Mouse (Mus musculus) myocyte (in vitro differentiated cells): Measurements from ENCODE around the gene Pofut1. TPM values are rescaled to one million over a fixed set of nuclear protein-coding genes. Genes with fewer than 3 reads are reported as not detected.

Experiments used
- H3K27me3 ChIP-seq: one replicate; pipeline ENCODE4 v1.6.1; 2011; ENCODE audit not compliant: control insufficient read depth, insufficient read depth, insufficient read length
- H3K36me3 ChIP-seq: one replicate; pipeline ENCODE4 v1.6.1; 2011; ENCODE audit not compliant: control insufficient read depth, insufficient read depth
- H3K4me2 ChIP-seq: one replicate; pipeline ENCODE4 v1.6.1; 2011; ENCODE audit warnings: low read depth, control low read depth
- H3K4me3 ChIP-seq: one replicate; pipeline ENCODE4 v1.5.1; 2011; ENCODE audit warnings: mild to moderate bottlenecking, control low read depth, moderate library complexity
- H3K79me2 ChIP-seq: one replicate; pipeline ENCODE4 v1.6.1; 2011; ENCODE audit not compliant: control insufficient read depth, insufficient read depth
- H3ac ChIP-seq: one replicate; pipeline ENCODE4 v1.6.1; 2011; ENCODE audit not compliant: control insufficient read depth, insufficient read length
- CEBPB ChIP-seq: IDR thresholded peaks from 2 replicates; pipeline ENCODE4 v1.6.1; 2011; ENCODE audit warnings: mild to moderate bottlenecking, moderate library complexity; ENCODE audit not compliant: poor library complexity, insufficient read depth, severe bottlenecking
- E2F4 ChIP-seq: IDR thresholded peaks from one replicate; pipeline ENCODE4 v1.6.1; 2011; ENCODE audit warnings: mild to moderate bottlenecking, control low read depth, moderate library complexity; ENCODE audit not compliant: insufficient read depth
- MAX ChIP-seq: IDR thresholded peaks from one replicate; pipeline ENCODE4 v1.6.1; 2011; ENCODE audit warnings: low read depth, mild to moderate bottlenecking, control low read depth
- MYOD1 ChIP-seq, 3 experiments: IDR thresholded peaks; one replicate each; pipeline ENCODE4 v1.6.1; 2011; ENCODE audit warnings: control low read depth in 2 of 3, low read depth in 2 of 3, mild to moderate bottlenecking in 2 of 3, moderate library complexity in 1 of 3; ENCODE audit not compliant: insufficient read length in 2 of 3, control insufficient read depth in 1 of 3
- MYOG ChIP-seq, 3 experiments: IDR thresholded peaks; one replicate each; pipeline ENCODE4 v1.6.1; 2011; ENCODE audit warnings: control low read depth in 2 of 3, low read depth in 2 of 3, mild to moderate bottlenecking in 2 of 3; ENCODE audit not compliant: insufficient read length in 2 of 3, control insufficient read depth in 1 of 3, insufficient read depth in 1 of 3
- POLR2A ChIP-seq: IDR thresholded peaks from one replicate; pipeline ENCODE4 v1.6.1; 2011; ENCODE audit warnings: low read depth, mild to moderate bottlenecking, control low read depth, moderate library complexity; ENCODE audit not compliant: insufficient read length
- POLR2AphosphoS2 ChIP-seq: IDR thresholded peaks from one replicate; pipeline ENCODE4 v1.6.1; 2011; ENCODE audit warnings: low read depth, control low read depth; ENCODE audit not compliant: insufficient read length
- REST ChIP-seq: IDR thresholded peaks from one replicate; pipeline ENCODE4 v1.6.1; 2011; ENCODE audit warnings: mild to moderate bottlenecking, control low read depth, moderate library complexity; ENCODE audit not compliant: insufficient read depth, insufficient read length
- SRF ChIP-seq: IDR thresholded peaks from one replicate; pipeline ENCODE4 v1.6.1; 2011; ENCODE audit warnings: low read depth; ENCODE audit not compliant: control insufficient read depth, insufficient read length
- TCF12 ChIP-seq: IDR thresholded peaks from one replicate; pipeline ENCODE4 v1.6.1; 2011; ENCODE audit warnings: mild to moderate bottlenecking, control low read depth; ENCODE audit not compliant: poor library complexity, insufficient read depth, severe bottlenecking
- TCF3 ChIP-seq: IDR thresholded peaks from one replicate; pipeline ENCODE4 v1.6.1; 2011; ENCODE audit warnings: low read depth, control low read depth; ENCODE audit not compliant: insufficient read length
- USF1 ChIP-seq: IDR thresholded peaks from one replicate; pipeline ENCODE4 v1.6.1; 2011; ENCODE audit warnings: low read depth, mild to moderate bottlenecking, control low read depth, moderate library complexity
- polyA plus RNA-seq: library from polyadenylated mRNA; unstranded; fragments of >200 nt; fragmentation: generic; extraction: Trizol; gene quantifications from one replicate; pipeline ENCODE4 v1.2.1, GENCODE M21; 2012; ENCODE audit warnings: missing spikeins

The Pofut1 gene
- polyA plus RNA-seq, 1 experiment, result 12.2 TPM

DNA sequence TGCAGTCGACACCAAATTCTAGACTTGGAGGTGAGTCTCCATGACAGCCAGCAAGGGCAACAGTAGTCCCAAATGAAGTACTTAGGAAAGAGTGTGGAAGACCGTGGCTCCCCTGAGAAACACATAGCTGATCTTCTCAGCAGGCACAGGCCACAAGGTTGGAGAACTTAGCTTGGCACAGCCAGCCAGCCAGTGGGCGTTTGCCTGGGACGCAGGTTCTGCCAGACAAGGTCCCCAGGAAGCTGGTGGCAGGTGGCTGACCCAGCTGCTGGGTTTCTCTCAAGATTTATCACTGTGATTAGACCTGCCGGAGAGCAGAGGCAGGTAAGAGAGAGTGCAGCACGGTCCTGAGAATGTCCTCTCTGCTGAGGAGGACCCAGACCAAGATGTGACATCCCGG is 67.3 kb downstream of the Pofut1 start:
- no peaks in the 10 kb centered on the region for H3K27me3 ChIP-seq
- TF ChIP-seq CEBPB (no peak), REST (no peak), TCF3 (no peak), USF1 (no peak), MAX (no peak), POLR2A (no peak)
- H3K4me3 ChIP-seq, result no peak overlapping the region
- peaks cover 5% of the 10 kb centered on the region for H3K79me2 ChIP-seq
- no peaks in the 10 kb centered on the region for H3K36me3 ChIP-seq
- H3ac ChIP-seq, result no peak overlapping the region
- H3K4me2 ChIP-seq, result no peak overlapping the region

GRCm38 (mm10) chr2:153309106-153309505 is 67.8 kb downstream of the Pofut1 start:
- Histone ChIP-seq H3K27me3 (no peaks in the 10 kb centered on the region), H3ac (no peak overlapping the region), H3K79me2 (peaks cover 5% of the 10 kb centered on the region), H3K4me2 (no peak overlapping the region), H3K36me3 (no peaks in the 10 kb centered on the region), H3K4me3 (no peak overlapping the region)
- TF ChIP-seq MYOD1 (IDR thresholded peaks at IDR 0.05; ENCODE audit: control insufficient read depth in 1 of 3, insufficient read length in 2 of 3, low read depth in 2 of 3) (no peak), REST (no peak), CEBPB (no peak)

DNA sequence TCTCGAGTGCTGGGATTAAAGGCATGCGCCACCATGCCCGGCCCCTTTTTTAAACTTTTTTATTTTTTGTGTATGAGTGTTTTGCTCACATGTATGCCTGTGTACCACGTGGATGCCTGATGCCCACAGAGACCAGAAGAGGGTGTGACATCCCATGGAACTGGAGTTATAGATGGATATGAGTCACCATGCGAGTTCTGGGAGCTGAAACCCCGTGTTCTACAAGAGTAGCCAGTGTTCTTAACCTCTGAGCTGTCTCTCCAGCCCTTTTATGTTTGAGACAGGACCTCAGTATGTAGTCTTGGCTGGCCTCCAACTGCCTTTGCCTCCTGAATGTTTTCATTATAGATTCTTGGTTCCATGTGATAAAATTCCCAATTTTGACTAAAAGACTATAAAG is 68.9 kb downstream of the Pofut1 start:
- Histone ChIP-seq H3K27me3 (no peaks in the 10 kb centered on the region), H3K4me2 (no peak overlapping the region), H3K4me3 (no peak overlapping the region), H3K79me2 (peaks cover 3% of the 10 kb centered on the region), H3ac (no peak overlapping the region), H3K36me3 (no peaks in the 10 kb centered on the region)
- TF ChIP-seq TCF3 (no peak), USF1 (peak; percentile 54)

- Histone ChIP-seq H3K36me3 (peaks cover 4% of the 10 kb centered on the region), H3K4me3 (no peak overlapping the region), H3K27me3 (no peaks in the 10 kb centered on the region), H3K4me2 (no peak overlapping the region), H3K79me2 (no peaks in the 10 kb centered on the region), H3ac (no peak overlapping the region)
- no peak for TF ChIP-seq E2F4
- no peak for TF ChIP-seq POLR2AphosphoS2
- no peak for TF ChIP-seq SRF
- TF ChIP-seq TCF3, result no peak
- TF ChIP-seq REST, result no peak
- TF ChIP-seq MYOG (IDR thresholded peaks at IDR 0.05; ENCODE audit: control insufficient read depth in 1 of 3, insufficient read depth in 1 of 3, insufficient read length in 2 of 3, low read depth in 2 of 3), result no peak
- TF ChIP-seq TCF12, result no peak
- no peak for TF ChIP-seq POLR2A
- no peak for TF ChIP-seq MYOD1 (IDR thresholded peaks at IDR 0.05; ENCODE audit: control insufficient read depth in 1 of 3, insufficient read length in 2 of 3, low read depth in 2 of 3)
Observed at GRCm38 (mm10) chr2:153312884-153313283, 71.6 kb downstream of the Pofut1 start.

DNA sequence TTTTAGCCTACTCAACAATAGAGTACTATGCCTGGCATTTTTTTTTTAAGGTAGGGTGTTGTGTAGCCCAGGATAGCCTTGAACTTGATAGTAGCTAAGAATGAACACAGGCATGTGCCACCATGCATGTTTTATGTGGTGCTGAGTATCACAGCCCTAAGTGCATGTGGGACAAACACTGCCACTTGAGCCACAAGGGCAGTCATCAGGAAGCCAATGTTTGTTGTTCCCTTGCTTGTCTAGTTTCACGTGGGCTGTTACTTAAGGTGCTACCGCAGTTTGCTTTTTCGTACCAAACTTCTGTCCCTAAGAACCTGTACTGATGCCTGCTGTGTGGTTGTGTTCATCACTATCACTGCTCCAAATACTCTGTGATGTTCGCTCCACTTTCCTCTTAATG is 77.1 kb downstream of the Pofut1 start:
- H3K4me2 ChIP-seq, result no peak overlapping the region
- H3K79me2 ChIP-seq, result no peaks in the 10 kb centered on the region
- H3K4me3 ChIP-seq, result no peak overlapping the region
- TF ChIP-seq TCF3, result no peak
- TF ChIP-seq E2F4, result no peak
- TF ChIP-seq SRF, result no peak
- H3K36me3 ChIP-seq, result peaks cover 21% of the 10 kb centered on the region
- no peak overlapping the region for H3ac ChIP-seq
- no peaks in the 10 kb centered on the region for H3K27me3 ChIP-seq

DNA sequence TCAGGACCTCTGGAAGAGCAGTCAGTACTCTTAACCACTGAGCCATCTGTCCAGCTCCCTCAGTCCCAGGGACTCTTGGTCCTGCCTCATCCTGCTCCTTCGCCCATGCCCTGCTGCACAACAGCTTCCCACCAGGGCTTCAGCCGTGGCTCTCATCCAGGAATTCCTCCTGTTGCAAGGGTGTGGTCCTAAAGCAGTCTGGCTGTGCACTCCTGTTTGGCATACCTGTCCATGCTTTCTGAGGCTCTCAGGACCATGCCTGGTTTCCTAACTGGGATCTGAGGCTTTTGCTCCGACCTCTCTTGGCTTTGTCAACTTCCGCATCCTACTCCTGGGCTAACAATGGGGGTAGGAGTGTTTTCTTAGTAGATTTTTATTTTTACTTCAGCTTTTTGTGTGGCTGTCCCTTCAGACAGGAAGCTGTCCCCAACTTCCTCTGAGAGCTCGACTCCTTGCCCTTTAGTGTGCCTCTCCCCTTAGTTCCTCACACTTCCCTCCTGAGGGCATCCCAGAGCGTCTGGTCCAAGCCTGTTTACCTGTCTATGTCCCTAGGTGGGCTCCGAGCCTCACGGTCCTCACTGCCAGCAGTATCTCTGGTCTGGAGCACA is 77.8 kb downstream of the Pofut1 start:
- Histone ChIP-seq H3ac (no peak overlapping the region), H3K79me2 (no peaks in the 10 kb centered on the region), H3K4me2 (no peak overlapping the region), H3K36me3 (peaks cover 27% of the 10 kb centered on the region), H3K27me3 (no peaks in the 10 kb centered on the region), H3K4me3 (no peak overlapping the region)
- TF ChIP-seq TCF3 (no peak), POLR2AphosphoS2 (no peak)

Other genes starting within 250 kb of the Pofut1 start
- 79.6 TPM for gene Pdrg1, start 226.1 kb upstream of the Pofut1 start, polyA plus RNA-seq
- not detected for gene Xkr7, start 209.7 kb upstream of the Pofut1 start, polyA plus RNA-seq
- gene Ccm2l, start 175.6 kb upstream of the Pofut1 start, polyA plus RNA-seq, result not detected
- gene Hck, start 133.1 kb upstream of the Pofut1 start, polyA plus RNA-seq, result 0.10 TPM
- 55.4 TPM for gene Tm9sf4, start 80.2 kb upstream of the Pofut1 start, polyA plus RNA-seq
- 0.12 TPM for gene Tspyl3, start 16.1 kb upstream of the Pofut1 start, polyA plus RNA-seq
- 4.2 TPM for gene Plagl2, start 107 bp upstream of the Pofut1 start, polyA plus RNA-seq
- gene Kif3b, start 49.9 kb downstream of the Pofut1 start, polyA plus RNA-seq, result 10.8 TPM
- gene Asxl1, start 104.3 kb downstream of the Pofut1 start, polyA plus RNA-seq, result 15.4 TPM